Mouse (Mus musculus) embryonic facial prominence, embryonic 11.5 days (tissue): ENCODE data around the gene Limk2. TPM values are rescaled to one million over a fixed set of nuclear protein-coding genes. Genes with fewer than 3 reads are reported as not detected.

Experiments used
- ATAC-seq: fragments of 200-750 bp; cut with Nextera tagmentation; replicated peaks from 2 replicates; pipeline ENCODE4 v1.8.0; 2017; ENCODE audit warnings: low read depth; ENCODE audit not compliant: insufficient number of reproducible peaks, low FRiP score, low TSS enrichment
- DNase-seq: peaks from one replicate; pipeline ENCODE4 v3.0.0-alpha.2; 2015; ENCODE audit warnings: low spot score
- H3K27ac ChIP-seq: fragments of 300-500 bp; sonication (generic); replicated peaks from 2 replicates; pipeline ENCODE4 v1.5.1; 2014; ENCODE audit warnings: mild to moderate bottlenecking, low read depth, low read length, control low read depth
- H3K27me3 ChIP-seq: fragments of 300-500 bp; sonication (generic); 2 replicates; pipeline ENCODE4 v1.6.1; 2014; ENCODE audit warnings: mild to moderate bottlenecking, low read length, moderate library complexity, mixed read lengths; ENCODE audit not compliant: control insufficient read depth, insufficient read depth
- H3K36me3 ChIP-seq: fragments of 300-500 bp; sonication (generic); replicated peaks from 2 replicates; pipeline ENCODE4 v1.6.1; 2014; ENCODE audit warnings: low read depth, mild to moderate bottlenecking, low read length, moderate library complexity, mixed read lengths; ENCODE audit not compliant: control insufficient read depth, insufficient read depth
- H3K4me1 ChIP-seq: fragments of 300-500 bp; sonication (generic); 2 replicates; pipeline ENCODE4 v1.6.1; 2014; ENCODE audit warnings: low read length, mixed read lengths; ENCODE audit not compliant: control insufficient read depth, insufficient read depth
- H3K4me2 ChIP-seq: fragments of 300-500 bp; sonication (generic); 2 replicates; pipeline ENCODE4 v1.6.1; 2014; ENCODE audit warnings: low read depth, mild to moderate bottlenecking, control low read depth, low read length, moderate library complexity
- H3K4me3 ChIP-seq: fragments of 300-500 bp; sonication (generic); 2 replicates; pipeline ENCODE4 v1.5.1; 2014; ENCODE audit warnings: low read depth, low read length, control low read depth
- H3K9ac ChIP-seq: fragments of 300-500 bp; sonication (generic); replicated peaks from 2 replicates; pipeline ENCODE4 v1.6.1; 2014; ENCODE audit warnings: mild to moderate bottlenecking, control low read depth, low read length
- H3K9me3 ChIP-seq: fragments of 300-500 bp; sonication (generic); replicated peaks from 2 replicates; pipeline ENCODE4 v1.6.1; 2016; ENCODE audit warnings: mild to moderate bottlenecking, low read length, inconsistent platforms, mixed read lengths; ENCODE audit not compliant: control insufficient read depth
- WGBS: fragments of 180-500 bp; shearing (Covaris S2); extraction: QIAGEN DNeasy Blood & Tissue Kit; methylation state at CpG from one replicate; pipeline ENCODE4 v1.1.7; 2014; 5-methylcytosine and 5-hydroxymethylcytosine counted together
- polyA plus RNA-seq: library from polyadenylated mRNA; unstranded; fragments of >200 nt; fragmentation: Nextera tagmentation; extraction: Ambion mirVana; gene quantifications from 2 replicates; pipeline ENCODE4 v1.2.1, GENCODE M21; 2014

Gene Limk2
- 47.3 and 55.9 TPM in 2 replicates for polyA plus RNA-seq

GRCm38 (mm10) chr11:3408997-3409732, at the start of gene Limk2:
TSS of gene Limk2 (minus strand) at chr11:3409189.
- Histone ChIP-seq H3K27me3 (no peaks in the 10 kb centered on the region), H3K4me3 (peak within 1 kb of the TSS; percentile 69), H3K4me1 (peaks cover 5% of the 10 kb centered on the region; the same call in 1 of the 2 replicates), H3K27ac (0 out of 2 replicates have a peak within 1 kb of the TSS, but pooled peaks have one; percentile 16), H3K9me3 (no peaks in the 10 kb centered on the region), H3K9ac (peak within 1 kb of the TSS; percentile 76), H3K4me2 (peak within 1 kb of the TSS; percentile 75), H3K36me3 (no peaks in the 10 kb centered on the region; the same call in 1 of the 2 replicates)
- WGBS: 2% methylated on average over 45 of the region's 45 CpGs
- peak; percentile 93 for DNase-seq
- peak; percentile 93 for ATAC-seq

GRCm38 (mm10) chr11:3458428-3459104, 49.6 kb upstream of the Limk2 start:
- ATAC-seq (no peak), DNase-seq (no peak)
- 79% methylated on average over 13 of the region's 13 CpGs for WGBS
- H3K36me3 ChIP-seq: no peaks in the 10 kb centered on the region
- H3K4me3 ChIP-seq: no peak overlapping the region
- no peak overlapping the region for H3K27ac ChIP-seq
- no peak overlapping the region for H3K9ac ChIP-seq
- no peaks in the 10 kb centered on the region for H3K4me1 ChIP-seq
- H3K4me2 ChIP-seq: no peak overlapping the region
- no peaks in the 10 kb centered on the region for H3K9me3 ChIP-seq
- no peaks in the 10 kb centered on the region for H3K27me3 ChIP-seq

GRCm38 (mm10) chr11:3456354-3456753, 47.4 kb upstream of the Limk2 start:
- Histone ChIP-seq H3K4me3 (no peak overlapping the region), H3K27ac (no peak overlapping the region), H3K36me3 (no peaks in the 10 kb centered on the region), H3K9ac (no peak overlapping the region), H3K9me3 (no peaks in the 10 kb centered on the region), H3K27me3 (no peaks in the 10 kb centered on the region), H3K4me1 (no peaks in the 10 kb centered on the region), H3K4me2 (no peak overlapping the region)
- ATAC-seq (no peak), DNase-seq (peak; percentile 67)
- WGBS: 44% methylated on average over 1 of the region's 1 CpGs

- no peak overlapping the region for H3K4me3 ChIP-seq
- ATAC-seq (no peak), DNase-seq (no peak)
- 87% methylated on average over 3 of the region's 3 CpGs for WGBS
- H3K27ac ChIP-seq: no peak overlapping the region
- no peaks in the 10 kb centered on the region for H3K36me3 ChIP-seq
- H3K4me1 ChIP-seq: peaks cover 2% of the 10 kb centered on the region; the same call in 1 of the 2 replicates
- no peak overlapping the region for H3K4me2 ChIP-seq
- H3K9me3 ChIP-seq: no peaks in the 10 kb centered on the region
- H3K9ac ChIP-seq: no peak overlapping the region
- no peaks in the 10 kb centered on the region for H3K27me3 ChIP-seq
Observed at GRCm38 (mm10) chr11:3454506-3454905, 45.5 kb upstream of the Limk2 start.

GRCm38 (mm10) chr11:3453467-3453866, 44.5 kb upstream of the Limk2 start:
- H3K27me3 ChIP-seq: no peaks in the 10 kb centered on the region
- 77% methylated on average over 6 of the region's 6 CpGs for WGBS
- H3K36me3 ChIP-seq: no peaks in the 10 kb centered on the region
- peaks cover 2% of the 10 kb centered on the region; the same call in 1 of the 2 replicates for H3K4me1 ChIP-seq
- no peak overlapping the region for H3K4me2 ChIP-seq
- no peak overlapping the region for H3K9ac ChIP-seq
- no peak for DNase-seq
- H3K27ac ChIP-seq: no peak overlapping the region
- no peak for ATAC-seq
- 0 out of 2 replicates have a peak overlapping the region, but pooled peaks have one; percentile 68 for H3K4me3 ChIP-seq
- H3K9me3 ChIP-seq: no peaks in the 10 kb centered on the region

- H3K27me3 ChIP-seq: no peaks in the 10 kb centered on the region
- peak; percentile 30 for ATAC-seq
- H3K4me1 ChIP-seq: peaks cover 2% of the 10 kb centered on the region; the same call in 1 of the 2 replicates
- H3K4me3 ChIP-seq: peak overlapping the region; percentile 68
- H3K27ac ChIP-seq: peak overlapping the region; percentile 60
- H3K9me3 ChIP-seq: no peaks in the 10 kb centered on the region
- peak overlapping the region; percentile 72 for H3K9ac ChIP-seq
- no peaks in the 10 kb centered on the region for H3K36me3 ChIP-seq
- 0% methylated on average over 9 of the region's 9 CpGs for WGBS
- peak; percentile 57 for DNase-seq
- H3K4me2 ChIP-seq: peak overlapping the region; percentile 63
Observed at GRCm38 (mm10) chr11:3452769-3453168, 43.8 kb upstream of the Limk2 start.

- ATAC-seq: peak; percentile 96
Observed at GRCm38 (mm10) chr11:3452167-3452639, 43.2 kb upstream of the Limk2 start, which contains the start of gene Rnf185. TSS of gene Rnf185 (minus strand) at chr11:3452363.

More at GRCm38 (mm10) chr11:3452167-3452639, 43.2 kb upstream of the Limk2 start, which contains the start of gene Rnf185:
- Histone ChIP-seq H3K27me3 (no peaks in the 10 kb centered on the region), H3K4me3 (peak within 1 kb of the TSS; percentile 68), H3K27ac (peak within 1 kb of the TSS; percentile 60), H3K36me3 (no peaks in the 10 kb centered on the region), H3K4me2 (peak within 1 kb of the TSS; percentile 88), H3K4me1 (peaks cover 2% of the 10 kb centered on the region; the same call in 1 of the 2 replicates), H3K9ac (peak within 1 kb of the TSS; percentile 72), H3K9me3 (no peaks in the 10 kb centered on the region)
- peak; percentile 97 for DNase-seq
- under 1% methylated on average over 44 of the region's 45 CpGs for WGBS
